Mouse (Mus musculus): ENCODE results near the gene Tpt1.

GRCm38 (mm10) chr14:75878980-75879379 is 34.1 kb downstream of the Tpt1 start:
- TF ChIP-seq CTCF (IDR thresholded peaks at IDR 0.05; ENCODE audit: control insufficient read depth, insufficient read depth, insufficient replicate concordance, low read depth, low read length) (no peak), POLR2A (IDR thresholded peaks at IDR 0.05; ENCODE audit: control insufficient read depth, low read depth, low read length) (no peak)
